ENCODE assay signal across 8 mouse cellular contexts in the genomic region with DNA sequence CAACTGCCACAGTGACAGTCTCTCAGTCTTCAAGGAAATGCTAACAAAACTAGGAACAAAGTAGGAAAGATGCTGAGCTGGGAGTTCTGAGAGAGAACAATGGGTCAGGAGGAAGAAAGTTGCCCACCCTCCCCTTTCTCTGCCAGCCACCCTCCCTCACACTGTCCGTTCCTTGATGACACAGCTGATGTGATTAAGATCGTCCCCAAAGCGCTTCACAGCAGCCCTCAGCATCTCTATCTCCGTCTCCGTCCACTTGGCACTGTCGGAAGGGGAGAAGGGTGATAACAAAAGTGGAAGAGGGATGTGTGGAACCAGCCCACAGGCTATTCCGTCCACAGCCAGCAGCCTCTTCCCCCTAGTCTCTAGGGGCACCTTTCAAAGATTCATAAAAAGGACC. TPM values are rescaled to one million over a fixed set of nuclear protein-coding genes. Genes with fewer than 3 reads are reported as not detected.
A peak's percentile ranks its signal among the peaks of the same experiment; 100 is the strongest.
DNase-seq lines count a peak whose midpoint lies in the region; ATAC-seq and TF ChIP-seq lines count a peak whose summit lies in the region.

No protein-coding gene starts in this region.

- peaks cover 74% of the 10 kb centered on the region for H3K4me1 ChIP-seq in erythroblast, embryonic 14.5 days (ENCODE audit: control insufficient read depth)
- H3K4me1 ChIP-seq in ES-E14 (ENCODE audit: control insufficient read depth in 2 of 2, insufficient read depth in 2 of 2, low read length in 2 of 2, poor library complexity in 1 of 2), result peaks cover 11 to 25% of the 10 kb centered on the region in 2 experiments; a peak in 3 of 4 replicates
- H3K4me1 ChIP-seq in heart, embryonic 13.5 days, result peaks cover 46% of the 10 kb centered on the region
- H3K4me1 ChIP-seq in liver, embryonic 12.5 days, result peaks cover 68% of the 10 kb centered on the region

- in situ Hi-C loops in ES-E14 (cut with MboI; ENCODE audit: low sequenced_read_pairs in 2 of 2, unreplicated experiment in 2 of 2), result no loop called here

- H3K36me3 ChIP-seq in erythroblast, embryonic 14.5 days (ENCODE audit: control insufficient read depth), result peaks cover 34% of the 10 kb centered on the region
- peaks cover 17% of the 10 kb centered on the region for H3K36me3 ChIP-seq in ES-E14 (ENCODE audit: control insufficient read depth, insufficient read depth, low read length, poor library complexity, severe bottlenecking)
- peaks cover 17% of the 10 kb centered on the region for H3K36me3 ChIP-seq in heart, embryonic 13.5 days
- H3K36me3 ChIP-seq in liver, embryonic 12.5 days, result peaks cover 18% of the 10 kb centered on the region

- peak overlapping the region; percentile 88 for H3K4me3 ChIP-seq in erythroblast, embryonic 14.5 days (replicated peaks)
- peak overlapping the region in 1 of 2 experiments; percentile 86; a peak in 3 of 4 replicates for H3K4me3 ChIP-seq in ES-E14 (ENCODE audit: insufficient read depth in 1 of 2, low read depth in 1 of 2, low read length in 2 of 2, poor library complexity in 1 of 2, severe bottlenecking in 1 of 2)
- H3K4me3 ChIP-seq in heart, embryonic 13.5 days, result peak overlapping the region; percentile 72
- peak overlapping the region; percentile 98 for H3K4me3 ChIP-seq in liver, embryonic 12.5 days

- DNase-seq in ES-E14 (ENCODE audit: low read depth, low spot score), result no peak
- DNase-seq in adrenal gland, adult 18-20 months (ENCODE audit: low spot score in 2 of 2), result no peak
- DNase-seq in spleen, postnatal 14 days (ENCODE audit: low spot score in 2 of 2), result no peak
- no peak for DNase-seq in right cerebral cortex, postnatal 14 days

- H3K27ac ChIP-seq in ES-E14 (ENCODE audit: insufficient read depth, low read depth, low read length, poor library complexity, severe bottlenecking), result no peak overlapping the region
- peak overlapping the region; percentile 93 for H3K27ac ChIP-seq in heart, embryonic 13.5 days (replicated peaks)
- peak overlapping the region; percentile 96 for H3K27ac ChIP-seq in liver, embryonic 12.5 days

- no peak for ATAC-seq in erythroblast, adult 5-6 weeks (replicated peaks; ENCODE audit: low FRiP score, poor library complexity, severe bottlenecking)
- ATAC-seq in heart, embryonic 13.5 days (ENCODE audit: extremely low read depth, insufficient number of reproducible peaks, low FRiP score, low TSS enrichment), result no peak
- ATAC-seq in liver, embryonic 12.5 days, result no peak

- WGBS in heart, embryonic 13.5 days, result 6% methylated on average over 7 of the region's 7 CpGs
- WGBS in liver, embryonic 12.5 days (ENCODE audit: insufficient replicate concordance), result 12% methylated on average over 7 of the region's 7 CpGs

- peak overlapping the region; percentile 77 for H3K4me2 ChIP-seq in heart, embryonic 13.5 days
- peak overlapping the region; percentile 87 for H3K4me2 ChIP-seq in liver, embryonic 12.5 days

- peak overlapping the region; percentile 45; the same call in 1 of the 2 replicates for H3K9ac ChIP-seq in ES-E14 (ENCODE audit: insufficient read depth, low read depth, low read length, poor library complexity, severe bottlenecking)
- H3K9ac ChIP-seq in heart, embryonic 13.5 days, result peak overlapping the region; percentile 95
- peak overlapping the region; percentile 95 for H3K9ac ChIP-seq in liver, embryonic 12.5 days

- no peaks in the 10 kb centered on the region for H3K9me3 ChIP-seq in erythroblast, embryonic 14.5 days (ENCODE audit: control insufficient read depth, low read length)
- H3K9me3 ChIP-seq in ES-E14 (ENCODE audit: control insufficient read depth, insufficient read depth, low read depth, low read length), result no peaks in the 10 kb centered on the region
- no peaks in the 10 kb centered on the region for H3K9me3 ChIP-seq in heart, embryonic 13.5 days
- H3K9me3 ChIP-seq in liver, embryonic 12.5 days (replicated peaks), result no peaks in the 10 kb centered on the region

- no peaks in the 10 kb centered on the region; the same call in 1 of the 2 replicates for H3K27me3 ChIP-seq in erythroblast, embryonic 14.5 days (ENCODE audit: control insufficient read depth)
- no peaks in the 10 kb centered on the region for H3K27me3 ChIP-seq in heart, embryonic 13.5 days (replicated peaks)
- H3K27me3 ChIP-seq in liver, embryonic 12.5 days (replicated peaks), result no peaks in the 10 kb centered on the region

TF ChIP-seq in ES-E14, 5 proteins besides CTCF, POLR2A, EP300 and RAD21:
- TF ChIP-seq HCFC1 (IDR thresholded peaks at IDR 0.05; ENCODE audit: borderline replicate concordance, insufficient read depth, low read length) (no peak), CHD2 (IDR thresholded peaks at IDR 0.05; ENCODE audit: low read depth, low read length) (no peak), MAFK (IDR thresholded peaks at IDR 0.05; ENCODE audit: insufficient read depth, low read depth, low read length) (no peak), ZNF384 (IDR thresholded peaks at IDR 0.05; ENCODE audit: low read depth, low read length) (no peak), ZC3H11A (IDR thresholded peaks at IDR 0.05; ENCODE audit: borderline replicate concordance, low read depth, low read length) (no peak)

RNA-seq across cellular contexts. Expression of a gene that starts 1.0 kb away (rescaled TPM):
- 9.8 and 17.9 TPM in 2 replicates for polyA plus RNA-seq in erythroblast, embryonic 14.5 days (2012)
- 16.5 and 20.3 TPM in 2 replicates for total RNA-seq in erythroblast, adult 5-6 weeks (2015; ENCODE audit: low replicate concordance)
- total RNA-seq in erythroblast, adult 5-6 weeks (2017; ENCODE audit: low replicate concordance), result 3.8 and 7.8 TPM in 2 replicates
- 49.9 and 59.4 TPM in 2 replicates for total RNA-seq in ES-E14 (2012; rRNA removed)
- 125 and 137 TPM in 2 replicates for polyA plus RNA-seq in heart, embryonic 13.5 days (2015; fragmentation: Nextera tagmentation; extraction: Ambion mirVana)
- polyA plus RNA-seq in liver, embryonic 12.5 days (2016; fragmentation: Nextera tagmentation; extraction: Ambion mirVana), result 97.4 and 104 TPM in 2 replicates
- total RNA-seq in adrenal gland, adult 18-20 months (2021), result 10 to 100 TPM; 33.7 to 37.3 TPM

RNA-seq across cellular contexts. Expression of a gene that starts 2.9 kb away (rescaled TPM):
- polyA plus RNA-seq in erythroblast, embryonic 14.5 days (2012), result 4.0 and 6.0 TPM in 2 replicates
- total RNA-seq in erythroblast, adult 5-6 weeks (2015; ENCODE audit: low replicate concordance), result 2.3 TPM in 1 of 2 replicates, not detected in the other
- not detected in 2 replicates for total RNA-seq in erythroblast, adult 5-6 weeks (2017; ENCODE audit: low replicate concordance)
- total RNA-seq in ES-E14 (2012; rRNA removed), result 2.4 and 4.5 TPM in 2 replicates
- polyA plus RNA-seq in heart, embryonic 13.5 days (2015; fragmentation: Nextera tagmentation; extraction: Ambion mirVana), result 9.0 and 9.5 TPM in 2 replicates
- polyA plus RNA-seq in liver, embryonic 12.5 days (2016; fragmentation: Nextera tagmentation; extraction: Ambion mirVana), result 6.2 and 7.8 TPM in 2 replicates
- total RNA-seq in adrenal gland, adult 18-20 months (2021), result 1 to 10 TPM; 4.3 to 5.3 TPM

RNA-seq across cellular contexts. Expression of a gene that starts 2.9 kb away (rescaled TPM):
- 23.7 and 29.0 TPM in 2 replicates for polyA plus RNA-seq in erythroblast, embryonic 14.5 days (2012)
- total RNA-seq in erythroblast, adult 5-6 weeks (2015; ENCODE audit: low replicate concordance), result 76.9 and 79.4 TPM in 2 replicates
- total RNA-seq in erythroblast, adult 5-6 weeks (2017; ENCODE audit: low replicate concordance), result 16.2 and 19.5 TPM in 2 replicates
- total RNA-seq in ES-E14 (2012; rRNA removed), result 66.0 and 75.1 TPM in 2 replicates
- 214 and 235 TPM in 2 replicates for polyA plus RNA-seq in heart, embryonic 13.5 days (2015; fragmentation: Nextera tagmentation; extraction: Ambion mirVana)
- 159 and 173 TPM in 2 replicates for polyA plus RNA-seq in liver, embryonic 12.5 days (2016; fragmentation: Nextera tagmentation; extraction: Ambion mirVana)
- 100 to 1,000 TPM; 179 to 279 TPM for total RNA-seq in adrenal gland, adult 18-20 months (2021)

RNA-seq across cellular contexts. Expression of a gene that starts 7.1 kb away (rescaled TPM):
- 0.06 and 0.13 TPM in 2 replicates for polyA plus RNA-seq in erythroblast, embryonic 14.5 days (2012)
- not detected in 2 replicates for total RNA-seq in erythroblast, adult 5-6 weeks (2015; ENCODE audit: low replicate concordance)
- 0.56 and 0.68 TPM in 2 replicates for total RNA-seq in erythroblast, adult 5-6 weeks (2017; ENCODE audit: low replicate concordance)
- total RNA-seq in ES-E14 (2012; rRNA removed), result 5.2 and 7.1 TPM in 2 replicates
- 17.8 and 18.3 TPM in 2 replicates for polyA plus RNA-seq in heart, embryonic 13.5 days (2015; fragmentation: Nextera tagmentation; extraction: Ambion mirVana)
- polyA plus RNA-seq in liver, embryonic 12.5 days (2016; fragmentation: Nextera tagmentation; extraction: Ambion mirVana), result 2.8 and 3.8 TPM in 2 replicates
- total RNA-seq in adrenal gland, adult 18-20 months (2021), result 10 to 100 TPM in 1 of 2 experiments, 1 to 10 TPM in 1; 7.4 to 22.5 TPM

RNA-seq across cellular contexts. Expression of a gene that starts 15.9 kb away (rescaled TPM):
- polyA plus RNA-seq in erythroblast, embryonic 14.5 days (2012), result 1.5 and 2.3 TPM in 2 replicates
- total RNA-seq in erythroblast, adult 5-6 weeks (2015; ENCODE audit: low replicate concordance), result 2.5 and 8.1 TPM in 2 replicates
- 5.1 and 8.2 TPM in 2 replicates for total RNA-seq in erythroblast, adult 5-6 weeks (2017; ENCODE audit: low replicate concordance)
- total RNA-seq in ES-E14 (2012; rRNA removed), result 10.7 and 12.4 TPM in 2 replicates
- 5.0 and 7.1 TPM in 2 replicates for polyA plus RNA-seq in heart, embryonic 13.5 days (2015; fragmentation: Nextera tagmentation; extraction: Ambion mirVana)
- polyA plus RNA-seq in liver, embryonic 12.5 days (2016; fragmentation: Nextera tagmentation; extraction: Ambion mirVana), result 6.1 and 8.5 TPM in 2 replicates
- total RNA-seq in adrenal gland, adult 18-20 months (2021), result 1 to 10 TPM; 2.4 to 2.9 TPM

Comparison
In these comparisons a context has a peak if more than half of its experiments do, and no peak if none do; other contexts are left out.
1. H3K9ac ChIP-seq: peak in every context shown above with its lines; median percentile 95 in heart, embryonic 13.5 days; 95 in liver, embryonic 12.5 days; 45 in ES-E14.